Mouse (Mus musculus): ENCODE measurements around the gene Tex35.

The Tex35 gene

GRCm38 (mm10) chr1:157108580-157108979 is at the start of gene Tex35:
TSS of gene Tex35 (minus strand) at chr1:157108680.
- no peak for DNase-seq (ENCODE audit: extremely low read depth, low read depth, low spot score)

- DNase-seq (ENCODE audit: extremely low read depth, low read depth, low spot score) = no peak
These were observed 45.3 kb upstream of the Tex35 start for GRCm38 (mm10) chr1:157153781-157154180.

GRCm38 (mm10) chr1:157150107-157150506 is 41.6 kb upstream of the Tex35 start:
- DNase-seq (ENCODE audit: extremely low read depth, low read depth, low spot score) = no peak

GRCm38 (mm10) chr1:157144621-157145020 is 36.1 kb upstream of the Tex35 start:
- DNase-seq (ENCODE audit: extremely low read depth, low read depth, low spot score) = no peak

- DNase-seq (ENCODE audit: extremely low read depth, low read depth, low spot score) = no peak
These were observed 34.9 kb upstream of the Tex35 start for GRCm38 (mm10) chr1:157143326-157143932.

- no peak for DNase-seq (ENCODE audit: extremely low read depth, low read depth, low spot score)
These were observed 32.5 kb upstream of the Tex35 start for GRCm38 (mm10) chr1:157141014-157141413.

GRCm38 (mm10) chr1:157137854-157138241 is 29.4 kb upstream of the Tex35 start:
- DNase-seq (ENCODE audit: extremely low read depth, low read depth, low spot score) = no peak

- no peak for DNase-seq (ENCODE audit: extremely low read depth, low read depth, low spot score)
These were observed 28.8 kb upstream of the Tex35 start for GRCm38 (mm10) chr1:157137132-157137853.

- DNase-seq (ENCODE audit: extremely low read depth, low read depth, low spot score) = no peak
These were observed 19.7 kb upstream of the Tex35 start for GRCm38 (mm10) chr1:157128219-157128618.

- no peak for DNase-seq (ENCODE audit: extremely low read depth, low read depth, low spot score)
These were observed 15.4 kb upstream of the Tex35 start for GRCm38 (mm10) chr1:157123836-157124235.

GRCm38 (mm10) chr1:157119168-157119567 is 10.7 kb upstream of the Tex35 start:
- no peak for DNase-seq (ENCODE audit: extremely low read depth, low read depth, low spot score)

GRCm38 (mm10) chr1:157117440-157117839 is 9.0 kb upstream of the Tex35 start:
- no peak for DNase-seq (ENCODE audit: extremely low read depth, low read depth, low spot score)

- no peak for DNase-seq (ENCODE audit: extremely low read depth, low read depth, low spot score)
These were observed 6.0 kb upstream of the Tex35 start for GRCm38 (mm10) chr1:157114492-157114891.

GRCm38 (mm10) chr1:157110287-157110835 is 1.9 kb upstream of the Tex35 start:
- no peak for DNase-seq (ENCODE audit: extremely low read depth, low read depth, low spot score)

GRCm38 (mm10) chr1:157101122-157101865 is 7.2 kb downstream of the Tex35 start:
- DNase-seq (ENCODE audit: extremely low read depth, low read depth, low spot score) = no peak

GRCm38 (mm10) chr1:157095534-157095933 is 12.9 kb downstream of the Tex35 start:
- DNase-seq (ENCODE audit: extremely low read depth, low read depth, low spot score) = no peak

- no peak for DNase-seq (ENCODE audit: extremely low read depth, low read depth, low spot score)
These were observed 15.9 kb downstream of the Tex35 start for GRCm38 (mm10) chr1:157092622-157093021.

- no peak for DNase-seq (ENCODE audit: extremely low read depth, low read depth, low spot score)
These were observed 16.3 kb downstream of the Tex35 start for GRCm38 (mm10) chr1:157092140-157092539.

GRCm38 (mm10) chr1:157090835-157091234 is 17.6 kb downstream of the Tex35 start:
- DNase-seq (ENCODE audit: extremely low read depth, low read depth, low spot score) = no peak

GRCm38 (mm10) chr1:157086097-157086994 is 22.1 kb downstream of the Tex35 start:
- no peak for DNase-seq (ENCODE audit: extremely low read depth, low read depth, low spot score)

GRCm38 (mm10) chr1:157082931-157083330 is 25.5 kb downstream of the Tex35 start:
- DNase-seq (ENCODE audit: extremely low read depth, low read depth, low spot score) = no peak
